Mouse (Mus musculus) T-helper 2 cell (primary cell): Measurements from ENCODE around the gene Tceal5.

Experiments used
- in situ Hi-C: fragments of 300-600 bp; cut with MboI, MseI; formaldehyde crosslinking; loops from one replicate; pipeline ENCODE4 v1.15.1; 2025; ENCODE audit warnings: high pct_unique_total_duplicates

The Tceal5 gene

DNA sequence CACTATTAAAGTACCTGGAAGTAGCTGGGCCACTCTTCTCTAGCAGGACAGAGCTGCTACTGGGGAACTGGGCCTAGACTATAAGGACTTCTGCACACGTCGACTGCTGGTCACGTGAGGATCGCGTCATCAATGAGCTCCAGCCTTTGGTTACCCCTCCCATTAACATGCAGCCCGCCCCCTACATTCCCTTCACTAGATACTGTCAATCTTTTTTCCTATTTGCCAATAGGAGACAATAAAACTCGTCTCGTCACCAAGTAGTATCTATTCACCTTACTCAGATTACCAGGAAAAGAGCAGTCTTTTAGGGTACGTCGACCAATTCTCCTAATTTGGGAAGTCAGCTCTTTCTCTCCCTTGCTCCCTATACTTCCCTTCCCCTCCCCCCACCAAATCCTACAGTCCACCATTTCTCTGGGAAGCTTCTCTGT lies 31.5 kb downstream of the Tceal5 start, which contains the start of gene Tceal8:
TSS of gene Tceal8 (minus strand) at position 225 of the 434 bp plus-strand sequence.
- in situ Hi-C loops: no loop called here

DNA sequence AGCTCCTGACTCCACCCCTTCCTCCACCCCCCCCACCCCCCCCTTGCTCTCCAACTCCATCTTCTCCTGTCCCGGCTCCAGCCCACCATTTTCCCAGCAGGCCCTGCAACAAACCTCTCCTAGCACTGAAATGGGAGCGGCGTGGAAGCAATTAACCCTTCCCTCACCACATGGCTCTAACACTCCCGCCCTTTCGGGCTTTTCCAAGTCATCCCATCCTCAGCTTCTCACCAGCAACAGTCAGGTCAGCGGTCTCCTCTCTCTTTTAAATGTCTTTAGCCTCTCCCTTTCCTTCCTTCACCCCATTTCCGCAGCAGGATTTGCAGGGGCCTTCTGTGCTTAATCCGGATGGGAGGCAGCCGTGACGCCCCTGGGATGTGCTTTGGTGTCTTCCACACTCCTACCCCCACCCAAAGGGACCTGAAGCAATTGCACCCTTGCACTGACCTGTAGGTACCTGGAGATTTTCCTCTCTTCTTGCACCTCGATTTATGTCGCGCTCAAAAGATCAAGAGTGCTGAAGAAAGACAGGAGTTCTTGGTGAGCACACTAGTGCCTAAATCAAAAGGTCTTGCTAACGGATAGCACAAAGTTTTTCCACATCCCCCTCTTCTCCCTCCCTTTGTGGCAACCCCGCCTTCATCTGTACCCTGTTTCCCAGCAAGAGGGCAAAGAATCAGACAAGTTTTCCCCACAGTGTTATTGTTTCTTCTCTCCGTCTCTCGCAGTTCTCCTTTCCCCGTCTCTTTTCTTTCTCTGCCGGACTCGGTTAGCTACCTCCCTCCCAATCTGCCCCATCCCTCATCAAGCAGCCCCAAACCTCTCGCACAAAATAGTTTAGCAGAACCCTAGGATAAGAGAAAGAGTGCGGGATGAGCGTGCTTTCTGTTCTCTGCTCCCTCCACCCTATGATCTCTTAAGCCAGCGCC lies 32.2 kb downstream of the Tceal5 start:
- in situ Hi-C loops: no loop called here

DNA sequence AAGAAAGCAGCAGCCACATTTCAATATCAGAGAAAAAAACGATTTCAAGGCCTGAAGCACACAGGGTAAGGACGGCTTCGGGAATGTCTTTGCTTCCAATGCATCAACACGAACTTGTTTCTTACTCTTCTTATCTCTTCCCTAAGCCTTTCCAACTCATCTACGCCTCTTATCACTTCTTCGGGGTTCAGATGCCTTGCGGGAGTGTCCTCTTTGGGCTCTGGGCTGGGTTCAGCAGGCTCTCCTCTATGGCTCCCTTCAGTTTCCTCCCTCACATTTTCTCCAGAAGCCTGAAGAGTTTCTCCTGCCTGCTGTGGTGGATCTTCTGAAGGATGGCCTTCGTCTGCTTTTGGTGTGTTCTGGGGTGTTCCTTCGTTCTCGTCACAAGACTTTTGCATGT lies 33.1 kb downstream of the Tceal5 start:
- in situ Hi-C loops: no loop called here
